Mouse (Mus musculus): ENCODE data around the gene Wipi2. TPM values are rescaled to one million over a fixed set of nuclear protein-coding genes. Genes with fewer than 3 reads are reported as not detected.

Wipi2 gene
- total RNA-seq (2023) = 63.5 TPM

DNA sequence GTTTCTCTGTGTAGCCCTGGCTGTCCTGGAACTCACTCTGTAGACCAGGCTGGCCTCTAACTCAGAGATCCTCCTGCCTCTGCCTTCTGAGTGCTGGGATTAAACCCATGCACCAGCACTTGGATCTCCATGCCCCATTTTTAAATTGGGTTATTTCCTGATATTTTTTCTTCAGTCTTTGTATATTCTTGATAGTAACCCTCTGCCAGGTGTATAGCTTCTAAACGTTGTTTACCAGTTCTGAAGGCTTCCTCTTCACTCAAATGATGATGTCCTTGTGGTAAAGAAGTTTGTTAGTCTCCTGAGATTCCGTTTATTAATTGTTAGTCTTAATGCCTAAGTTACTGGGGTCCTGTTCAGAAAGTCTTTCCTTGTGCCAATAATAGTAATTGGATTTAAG lies at the start of gene Wipi2:
TSS of gene Wipi2 (plus strand) at position 301 of the 400 bp plus-strand sequence.

DNA sequence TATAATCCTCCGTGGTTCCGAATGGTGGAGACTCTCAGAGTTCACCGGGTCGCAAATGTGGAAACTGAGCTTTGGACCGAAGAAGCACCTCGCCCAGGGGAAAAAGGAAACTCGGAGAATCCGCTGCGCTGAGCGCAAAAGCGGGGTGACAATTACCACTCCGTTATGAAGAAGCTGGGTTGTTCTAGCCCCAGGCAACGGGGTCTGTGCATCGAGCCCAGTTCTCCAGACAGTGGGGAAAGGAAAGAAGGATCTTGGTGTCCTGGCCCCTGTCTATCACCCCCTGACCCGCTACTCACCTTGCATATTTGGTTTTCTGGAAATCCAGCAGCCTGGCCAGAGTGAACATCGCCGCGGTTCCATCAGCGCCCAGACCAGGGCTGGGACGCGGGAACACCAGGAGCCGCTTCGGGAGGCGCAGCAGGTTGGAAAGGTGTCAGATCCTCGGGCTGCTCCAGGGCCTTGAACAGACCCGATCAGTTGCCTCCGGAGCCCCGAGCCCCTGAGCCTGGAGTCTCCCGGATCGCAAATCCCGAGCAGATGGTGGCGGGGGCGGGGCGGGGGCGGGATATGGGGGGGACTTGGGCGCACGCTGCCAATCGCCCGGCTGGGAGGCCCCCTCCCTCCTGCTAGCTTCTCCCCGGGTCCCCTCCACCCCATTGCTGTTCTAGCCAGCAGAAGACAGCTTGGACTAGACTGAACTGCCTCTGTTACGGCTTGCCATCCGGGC lies 19.1 kb upstream of the Wipi2 start, which contains the start of gene Mmd2:
TSS of gene Mmd2 (minus strand) at position 542 of the 730 bp plus-strand sequence.

DNA sequence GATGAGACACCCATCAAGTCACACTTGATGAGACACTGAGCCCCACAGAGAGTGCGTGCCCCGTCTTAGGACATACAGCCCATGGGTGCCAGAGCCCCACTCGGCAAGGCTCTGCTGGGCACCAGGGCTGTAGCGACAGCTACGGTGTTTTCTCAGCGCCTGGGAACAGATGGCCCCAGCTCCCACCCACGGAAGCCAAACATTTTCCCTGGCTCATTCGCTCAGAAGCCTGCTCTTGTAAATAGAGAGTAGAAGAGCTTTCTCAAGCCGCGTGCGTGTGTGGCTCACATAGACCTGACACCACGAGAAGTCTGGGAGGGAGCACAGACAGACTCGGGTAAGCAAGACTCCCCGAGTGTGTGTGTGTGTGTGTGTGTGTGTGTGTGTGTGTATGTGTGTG lies 64.8 kb downstream of the Wipi2 start, which contains the start of gene Slc29a4:
TSS of gene Slc29a4 (plus strand) at position 265 of the 400 bp plus-strand sequence.

Other genes starting within 250 kb of the Wipi2 start
- 109 TPM for gene Foxk1, start 226.2 kb upstream of the Wipi2 start, total RNA-seq (2023)
- gene Ap5z1, start 163.8 kb upstream of the Wipi2 start, total RNA-seq (2023) = 51.3 TPM
- gene Papolb, start 97.6 kb upstream of the Wipi2 start, total RNA-seq (2023) = not detected
- gene Radil, start 76.6 kb upstream of the Wipi2 start, total RNA-seq (2023) = not detected
- not detected for gene Mmd2, start 18.9 kb upstream of the Wipi2 start, total RNA-seq (2023)
- 0.21 TPM for gene Slc29a4, start 64.8 kb downstream of the Wipi2 start, total RNA-seq (2023)
- gene Tnrc18, start 190.0 kb downstream of the Wipi2 start, total RNA-seq (2023) = 96.7 TPM